Mouse (Mus musculus): Measurements from ENCODE around the gene Gm20696.

The Gm20696 gene

DNA sequence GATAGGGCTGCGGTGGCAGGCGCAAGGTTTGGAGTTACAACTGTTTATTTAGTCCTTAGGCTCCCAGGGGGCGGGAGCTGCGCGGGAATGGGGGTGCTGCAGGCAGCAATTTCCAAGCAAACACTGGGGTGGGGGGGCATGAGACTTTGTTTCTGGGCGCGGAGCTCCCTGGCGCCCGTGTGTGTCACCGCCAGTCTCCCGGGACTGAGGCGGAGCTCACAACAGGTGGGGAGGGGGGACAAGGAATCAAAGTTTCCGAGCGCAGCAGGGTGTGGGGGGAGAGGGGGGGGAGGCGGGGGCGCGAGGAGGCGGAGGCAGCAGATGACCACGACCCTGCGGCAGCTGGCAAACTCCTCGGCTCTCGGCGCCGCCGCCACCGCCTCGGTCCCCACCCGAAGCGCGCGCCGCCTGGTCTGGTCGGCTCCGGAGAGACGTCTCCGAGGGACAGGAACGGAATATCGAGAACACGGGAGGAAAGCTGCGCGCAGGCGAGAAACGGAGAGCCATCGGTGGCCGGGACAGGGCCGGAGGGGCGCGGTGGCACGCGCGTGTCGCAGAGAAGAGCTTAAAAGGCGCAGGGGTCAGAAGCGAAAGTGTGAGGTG is 145.5 kb downstream of the Gm20696 start:
- no peak for DNase-seq (ENCODE audit: extremely low read depth, low read depth)

GRCm38 (mm10) chr6:99520676-99521037 is 145.9 kb downstream of the Gm20696 start:
- DNase-seq (ENCODE audit: extremely low read depth, low read depth) = no peak

- no peak for DNase-seq (ENCODE audit: extremely low read depth, low read depth)
Measured at GRCm38 (mm10) chr6:99519806-99520675, 146.6 kb downstream of the Gm20696 start.

- DNase-seq (ENCODE audit: extremely low read depth, low read depth) = no peak
Measured at GRCm38 (mm10) chr6:99519052-99519451, 147.5 kb downstream of the Gm20696 start.

DNA sequence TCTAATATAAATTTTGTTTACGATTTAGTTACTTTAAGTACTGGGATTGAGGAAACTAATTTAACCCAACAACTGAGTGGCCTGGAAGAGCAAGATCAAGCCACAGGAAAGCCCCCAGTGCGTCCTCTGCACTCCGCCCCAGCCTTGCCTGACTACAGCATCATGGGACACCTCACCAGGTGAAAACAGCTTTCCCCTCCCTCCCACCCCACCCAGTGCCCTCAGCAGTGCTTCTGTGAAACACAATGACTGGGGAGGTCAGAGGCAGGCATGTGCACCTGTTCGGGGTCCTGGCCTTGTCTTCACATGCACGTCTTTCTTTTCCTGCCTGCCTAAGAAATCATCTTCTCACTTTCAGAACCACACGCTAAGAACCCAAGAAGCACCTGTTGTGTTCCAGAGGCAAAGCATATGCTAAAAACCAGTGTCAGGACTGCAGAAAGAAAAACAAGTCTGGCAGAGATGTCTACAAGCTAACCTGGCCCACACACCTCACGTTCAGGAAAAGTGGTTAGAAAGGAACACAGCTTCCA is 150.9 kb downstream of the Gm20696 start:
- no peak for DNase-seq (ENCODE audit: extremely low read depth, low read depth)

DNA sequence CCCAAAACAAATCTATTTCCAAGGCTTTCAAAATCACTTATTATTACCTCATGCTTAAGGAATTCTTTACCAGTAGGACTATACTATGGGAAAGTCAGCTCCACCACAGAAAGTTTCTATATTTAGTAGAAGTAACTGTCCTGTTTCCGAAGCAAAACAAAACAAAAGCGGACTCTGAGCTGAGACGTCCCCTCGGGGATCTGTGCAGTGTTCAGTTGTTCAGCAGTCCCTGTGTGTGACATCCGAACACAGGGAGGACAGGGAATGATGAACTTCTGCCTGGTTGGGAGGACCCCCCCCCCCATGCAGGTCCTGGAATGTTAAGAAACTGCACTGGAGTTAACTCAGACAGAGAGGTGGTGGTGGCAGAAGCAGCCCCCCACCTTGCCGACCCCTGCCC is 154.7 kb downstream of the Gm20696 start:
- DNase-seq (ENCODE audit: extremely low read depth, low read depth) = no peak

- DNase-seq (ENCODE audit: extremely low read depth, low read depth) = no peak
Measured at GRCm38 (mm10) chr6:99509189-99509592, 157.4 kb downstream of the Gm20696 start.

DNA sequence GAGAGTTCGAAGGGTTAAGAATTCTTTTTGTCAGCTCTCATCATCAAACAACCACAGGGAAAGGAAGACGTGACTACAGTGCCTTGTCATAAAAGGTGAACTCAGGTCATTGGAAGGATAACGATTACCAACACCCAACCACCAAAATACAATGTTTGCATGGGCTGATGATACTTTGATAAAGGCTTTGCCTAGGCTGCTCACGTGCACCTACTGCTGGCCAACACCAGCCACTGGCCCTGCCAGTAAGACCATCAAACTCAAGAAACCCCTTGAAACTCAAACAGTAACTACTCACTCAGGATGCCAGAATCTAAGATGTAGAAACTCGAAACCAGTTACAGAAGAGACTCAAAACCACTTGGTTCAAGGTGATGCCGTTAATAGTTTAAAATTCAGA is 159.8 kb downstream of the Gm20696 start:
- DNase-seq (ENCODE audit: extremely low read depth, low read depth) = no peak

DNA sequence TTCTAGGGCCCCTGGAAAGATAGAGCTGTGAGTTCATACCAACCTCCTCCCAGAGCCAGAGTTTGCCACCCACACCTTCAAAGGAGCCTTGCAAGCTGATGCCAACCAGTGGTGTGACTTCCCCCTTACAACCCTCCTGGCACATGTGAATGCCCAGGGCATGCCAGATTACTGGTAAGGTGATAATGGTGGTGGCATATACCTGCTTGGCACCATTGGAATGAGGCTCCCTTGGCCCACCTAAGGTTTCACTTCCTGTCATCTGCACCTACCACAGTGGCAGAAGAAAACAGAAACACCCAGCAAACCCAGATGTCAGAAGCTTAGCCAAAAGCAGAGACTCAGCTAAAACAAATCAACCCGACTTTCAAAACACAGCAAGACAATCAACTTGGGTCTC is 162.9 kb downstream of the Gm20696 start:
- DNase-seq (ENCODE audit: extremely low read depth, low read depth) = no peak

- DNase-seq (ENCODE audit: extremely low read depth, low read depth) = no peak
Measured at GRCm38 (mm10) chr6:99502727-99503126, 163.9 kb downstream of the Gm20696 start.

DNA sequence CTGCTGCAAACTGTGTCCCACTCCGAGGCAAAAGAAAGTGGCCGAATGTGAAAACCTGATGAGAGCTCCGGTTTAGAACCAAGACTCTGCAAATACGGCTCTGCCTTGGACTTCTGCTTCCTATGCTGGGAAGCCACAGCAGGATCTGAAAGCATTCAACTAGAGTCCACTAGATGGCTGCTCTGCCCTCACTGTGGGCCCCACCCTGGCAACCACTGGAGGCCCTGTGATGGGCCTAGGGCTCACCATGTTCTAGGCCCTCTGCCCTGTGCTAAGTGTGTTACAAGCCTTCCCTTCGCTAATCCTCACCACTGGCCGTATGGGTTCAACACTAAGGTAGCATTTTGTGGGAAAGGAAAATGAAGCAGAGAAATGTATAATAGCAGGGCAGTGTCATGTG is 164.3 kb downstream of the Gm20696 start:
- no peak for DNase-seq (ENCODE audit: extremely low read depth, low read depth)

DNA sequence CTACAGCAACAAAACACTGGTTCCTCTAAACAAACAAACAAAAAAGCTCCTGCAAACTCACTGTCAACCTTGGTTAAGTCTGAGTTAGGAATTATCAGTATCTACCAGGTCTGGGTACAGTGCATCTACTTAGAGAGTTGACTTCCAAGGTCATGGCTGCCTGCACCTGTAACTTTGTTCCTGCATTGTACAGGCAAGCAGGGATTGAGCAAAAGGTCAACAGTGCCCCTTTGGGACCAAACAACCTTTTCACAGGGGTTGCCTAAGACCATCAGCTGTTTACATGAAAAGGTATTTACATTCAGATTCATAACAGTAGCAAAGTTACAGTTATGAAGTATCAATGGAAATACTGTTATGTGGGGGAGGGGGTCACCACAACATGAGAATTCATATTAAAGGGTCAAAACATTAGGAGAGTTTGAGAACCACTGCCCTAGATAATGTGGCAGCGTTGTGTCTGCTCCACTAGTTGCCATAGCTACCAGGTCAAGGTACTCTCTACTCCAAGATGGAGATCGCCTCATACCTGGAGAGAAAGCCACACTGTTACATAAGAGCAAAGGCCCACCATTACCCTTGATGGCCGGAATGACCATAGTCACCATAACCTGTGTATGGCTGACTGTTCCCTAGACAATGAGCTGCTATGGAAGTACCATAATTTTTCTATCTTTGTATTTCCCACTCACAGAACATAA is 165.9 kb downstream of the Gm20696 start:
- DNase-seq (ENCODE audit: extremely low read depth, low read depth) = no peak

GRCm38 (mm10) chr6:99498082-99498481 is 168.5 kb downstream of the Gm20696 start:
- no peak for DNase-seq (ENCODE audit: extremely low read depth, low read depth)

- no peak for DNase-seq (ENCODE audit: extremely low read depth, low read depth)
Measured at GRCm38 (mm10) chr6:99496114-99496513, 170.5 kb downstream of the Gm20696 start.

DNA sequence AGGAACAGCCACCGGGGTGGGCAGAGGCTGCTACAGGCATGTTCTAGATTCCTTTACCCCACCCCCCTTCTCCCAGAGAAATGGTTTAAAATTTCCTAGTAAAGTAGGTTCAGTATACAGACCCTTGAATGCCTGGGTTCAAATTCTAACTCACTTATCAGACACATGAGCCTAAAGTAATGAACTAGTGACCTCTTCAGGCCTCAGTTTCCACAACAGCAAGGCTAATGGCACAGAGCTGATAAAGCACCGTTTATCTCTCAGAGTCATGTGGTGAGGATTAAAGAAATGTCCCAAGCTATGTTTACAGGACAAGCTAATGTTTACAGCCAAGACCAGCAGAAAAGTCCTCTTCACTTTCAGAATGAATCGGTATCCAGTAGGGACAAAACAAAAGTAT is 173.7 kb downstream of the Gm20696 start:
- DNase-seq (ENCODE audit: extremely low read depth, low read depth) = peak; percentile 6

GRCm38 (mm10) chr6:99491979-99492544 is 174.5 kb downstream of the Gm20696 start:
- DNase-seq (ENCODE audit: extremely low read depth, low read depth) = no peak

- DNase-seq (ENCODE audit: extremely low read depth, low read depth) = no peak
Measured at GRCm38 (mm10) chr6:99491146-99491545, 175.5 kb downstream of the Gm20696 start.

- DNase-seq (ENCODE audit: extremely low read depth, low read depth) = peak; percentile 67
Measured at GRCm38 (mm10) chr6:99489900-99490648, 176.5 kb downstream of the Gm20696 start.

GRCm38 (mm10) chr6:99489423-99489822 is 177.2 kb downstream of the Gm20696 start:
- DNase-seq (ENCODE audit: extremely low read depth, low read depth) = no peak

DNA sequence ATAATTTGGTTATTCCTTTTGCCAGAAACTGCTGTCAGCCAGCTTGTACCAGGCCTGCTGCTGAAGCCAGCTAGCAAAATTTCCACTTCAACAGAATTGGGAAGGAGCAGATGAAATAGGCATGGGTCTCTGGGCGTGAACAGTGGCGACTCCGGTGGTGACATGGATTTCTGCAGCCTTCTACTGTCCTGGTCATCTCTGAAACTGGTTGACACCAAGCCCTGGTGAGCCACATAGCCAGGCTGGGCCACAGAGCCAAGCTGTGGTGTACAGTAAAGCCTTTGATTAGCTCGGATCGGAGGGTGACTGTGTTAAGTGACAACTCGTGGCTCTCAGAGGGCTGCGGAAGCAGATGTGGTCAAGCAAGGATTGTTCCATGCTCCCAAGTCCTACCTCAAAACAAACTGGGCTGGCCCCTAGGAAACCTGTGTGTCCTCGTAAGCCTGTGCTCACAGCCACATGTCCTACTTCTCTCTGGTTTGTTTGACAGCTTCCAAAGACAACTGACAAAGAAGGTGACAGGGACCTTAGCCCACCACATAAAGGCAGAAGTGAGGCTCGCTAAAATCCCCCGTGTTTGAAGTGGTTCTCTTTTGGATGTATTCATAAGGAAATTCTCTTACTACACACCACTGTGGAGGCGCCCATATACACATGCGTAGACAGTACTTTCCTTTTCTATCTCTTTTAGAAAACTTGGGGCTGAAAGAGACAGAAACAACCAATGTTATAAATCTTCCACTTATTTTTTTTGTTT is 180.5 kb downstream of the Gm20696 start:
- DNase-seq (ENCODE audit: extremely low read depth, low read depth) = no peak
